Mouse (Mus musculus): ENCODE measurements around the gene Gstt4.

Gstt4 gene

DNA sequence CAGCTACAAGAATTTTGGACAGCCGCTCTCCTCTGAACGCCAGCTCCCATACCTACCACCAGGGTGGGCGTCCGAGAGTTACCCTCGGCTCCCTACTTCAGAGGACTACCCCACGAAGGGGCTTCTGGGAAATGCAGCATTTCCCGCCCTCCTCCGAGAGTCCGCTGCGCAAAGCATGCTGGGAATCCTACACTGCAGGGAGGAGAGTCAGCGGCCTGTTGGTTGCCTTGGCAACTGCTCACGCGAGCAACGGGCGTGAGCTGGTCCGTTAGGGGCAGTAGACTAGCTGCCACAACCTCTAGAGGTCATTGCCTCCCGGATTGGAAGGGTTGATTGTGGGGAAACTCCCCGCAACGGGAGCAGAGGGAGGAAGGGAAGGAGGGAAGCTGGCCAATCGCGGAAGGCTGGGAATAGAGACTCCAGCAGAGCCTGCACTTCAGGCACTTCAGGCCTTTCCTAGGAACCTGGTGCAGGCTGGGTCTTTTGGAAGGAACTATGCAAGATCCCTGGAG, 15.0 kb upstream of the Gstt4 start, which contains the start of gene Gstt2:
TSS of gene Gstt2 (minus strand) at position 177 of the 512 bp plus-strand sequence.
- in situ Hi-C loops (cut with MboI; ENCODE audit: unreplicated experiment in 2 of 2), result no loop called here

DNA sequence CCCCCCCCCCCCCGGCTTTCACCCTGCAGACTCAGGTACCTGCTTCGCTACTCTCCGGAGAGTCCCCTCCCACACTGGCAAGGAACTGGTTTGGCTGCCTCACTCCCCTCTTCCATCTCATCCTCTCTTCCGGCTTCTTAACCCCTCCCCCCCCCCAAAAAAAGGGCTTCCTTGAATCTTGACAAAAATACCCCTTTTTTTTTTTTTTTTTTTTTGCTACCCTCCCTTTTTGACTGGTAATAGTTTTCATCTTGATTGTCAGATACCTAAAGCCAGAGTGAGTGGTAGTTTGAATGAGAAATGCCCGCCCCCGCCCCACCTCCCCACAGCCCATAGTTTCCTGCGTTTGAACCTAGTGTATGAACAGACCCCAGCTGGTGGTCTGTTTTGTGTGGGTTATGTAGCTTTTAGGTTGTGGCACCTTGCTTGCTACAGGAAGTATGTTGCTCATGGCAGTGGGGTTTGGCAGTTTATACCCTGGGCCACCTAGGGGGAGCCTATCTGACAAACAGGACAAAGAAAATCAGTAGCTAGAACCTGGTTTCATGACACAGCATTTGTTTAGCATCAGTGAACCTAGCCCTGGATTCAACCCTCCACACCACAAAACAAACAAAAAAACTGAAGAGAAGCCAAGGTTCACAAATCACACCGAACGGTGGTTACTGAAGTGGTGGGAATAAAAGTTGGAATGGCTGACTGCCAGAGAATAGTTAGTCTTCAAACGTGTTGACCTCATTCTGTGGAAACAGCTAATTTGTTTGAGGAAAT, 13.6 kb upstream of the Gstt4 start:
- in situ Hi-C loops (cut with MboI; ENCODE audit: unreplicated experiment in 2 of 2), result no loop called here

- in situ Hi-C loops (cut with MboI; ENCODE audit: unreplicated experiment in 2 of 2), result no loop called here
These were observed 13.0 kb upstream of the Gstt4 start for GRCm38 (mm10) chr10:75835307-75835706.

DNA sequence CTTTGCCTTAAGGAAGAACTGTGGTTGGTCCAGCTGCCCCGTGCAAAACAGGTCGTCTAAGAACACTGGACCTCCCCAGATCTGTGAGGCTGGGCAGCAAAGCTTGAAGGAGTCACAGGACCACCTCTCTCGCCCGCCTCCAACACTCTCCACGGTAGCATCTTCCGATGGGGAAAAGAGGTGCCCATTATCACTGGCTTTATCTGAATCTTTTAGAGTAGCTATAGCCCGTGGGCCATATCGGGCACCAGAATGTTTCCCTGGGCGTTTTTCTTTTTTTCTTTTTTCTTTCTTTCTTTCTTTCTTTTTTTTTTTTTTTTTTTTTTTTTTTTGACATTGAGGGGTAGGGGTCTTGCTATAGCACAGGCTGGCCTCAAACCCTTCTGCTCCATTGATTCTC, 12.4 kb upstream of the Gstt4 start:
- in situ Hi-C loops (cut with MboI; ENCODE audit: unreplicated experiment in 2 of 2), result loop anchor here in 1 of 2 experiments (5.0 kb wide), 1 partner anchor 67 kb away; no protein-coding TSS in a partner anchor

GRCm38 (mm10) chr10:75834250-75834649, 11.9 kb upstream of the Gstt4 start:
- in situ Hi-C loops (cut with MboI; ENCODE audit: unreplicated experiment in 2 of 2), result loop anchor here in 1 of 2 experiments (5.0 kb wide), 1 partner anchor 67 kb away; no protein-coding TSS in a partner anchor

DNA sequence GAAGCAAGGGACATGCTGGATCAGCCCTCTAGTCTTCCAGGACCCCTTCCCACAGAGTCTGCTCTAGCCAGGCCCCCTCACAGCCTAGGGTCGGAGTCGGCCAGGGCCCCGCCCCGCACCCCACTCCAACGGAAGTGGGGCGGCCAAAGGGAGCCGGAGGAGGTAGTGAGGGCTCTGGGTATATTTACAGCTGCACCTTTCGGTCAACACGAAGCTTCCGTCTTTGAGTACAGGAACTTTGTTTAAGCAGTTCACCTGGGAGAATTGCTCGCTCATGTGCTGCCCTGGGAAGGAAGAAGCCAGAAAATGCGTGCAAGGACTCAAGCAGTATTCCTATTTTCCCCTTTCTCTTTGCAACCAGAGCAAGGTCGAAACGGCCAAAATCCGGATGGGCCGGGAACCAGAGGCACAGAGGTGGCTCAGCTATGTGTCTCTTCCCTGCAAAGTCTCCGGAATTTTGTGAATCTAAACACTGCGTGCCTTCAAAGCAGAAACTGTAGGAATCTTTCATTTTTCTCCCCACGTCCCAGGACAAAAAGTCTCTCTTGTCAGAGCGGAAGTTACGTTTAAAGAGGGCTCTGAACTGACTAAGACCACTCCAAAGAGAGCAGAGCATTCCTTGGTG, 11.2 kb upstream of the Gstt4 start:
- in situ Hi-C loops (cut with MboI; ENCODE audit: unreplicated experiment in 2 of 2), result loop anchor here in 1 of 2 experiments (5.0 kb wide), 1 partner anchor 66 kb away; no protein-coding TSS in a partner anchor

DNA sequence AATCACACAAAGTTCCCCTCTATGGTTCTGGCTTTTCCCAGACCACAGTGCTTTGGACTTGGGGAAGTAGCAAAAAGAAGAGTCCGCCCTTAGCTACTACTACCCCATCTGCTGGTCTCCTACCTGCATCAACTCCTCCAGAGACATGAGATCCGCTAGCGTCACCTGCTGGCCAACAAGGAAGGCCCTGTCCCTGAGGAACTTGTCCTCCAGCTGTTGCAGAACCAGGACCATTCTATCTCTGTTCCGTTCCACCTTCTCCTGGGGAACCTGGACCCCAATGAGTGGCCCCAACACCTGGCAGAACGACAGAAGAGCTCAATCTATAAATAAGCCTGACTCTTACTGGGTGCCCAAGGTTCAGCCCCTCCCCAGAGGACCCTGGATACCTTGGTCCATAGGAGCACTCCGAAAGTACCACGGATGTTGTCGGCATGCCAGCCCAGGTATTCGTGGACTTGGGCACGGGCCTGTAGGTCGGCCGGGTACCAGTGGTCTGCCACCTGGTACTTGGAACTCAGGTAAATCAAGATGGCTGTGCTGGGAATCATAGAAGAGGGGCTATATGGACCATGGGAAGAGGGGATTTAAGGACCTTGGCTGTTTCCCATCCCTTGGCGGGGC, 10.0 kb upstream of the Gstt4 start:
- in situ Hi-C loops (cut with MboI; ENCODE audit: unreplicated experiment in 2 of 2), result loop anchor here in 1 of 2 experiments (5.0 kb wide), 1 partner anchor 65 kb away; no protein-coding TSS in a partner anchor

DNA sequence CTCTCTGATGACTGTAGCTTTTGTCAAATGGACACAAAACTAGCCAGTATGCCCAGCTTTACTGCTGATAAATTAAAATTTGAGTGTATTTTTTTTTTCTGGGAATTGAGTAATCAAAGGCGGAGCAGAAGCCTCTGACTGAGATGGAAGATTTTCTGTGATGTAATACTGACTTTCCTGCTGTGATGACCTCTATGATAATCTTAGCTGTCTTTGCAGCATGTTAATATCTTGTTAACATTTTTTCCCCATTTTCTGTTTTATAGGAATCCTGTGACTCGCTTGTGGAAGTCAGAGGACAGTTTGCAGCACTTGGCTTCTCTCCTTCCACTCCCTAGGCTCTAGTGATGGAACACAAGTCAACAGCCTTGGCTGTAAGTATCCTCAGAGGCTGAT, 7.9 kb upstream of the Gstt4 start:
- in situ Hi-C loops (cut with MboI; ENCODE audit: unreplicated experiment in 2 of 2), result loop anchor here in 1 of 2 experiments (5.0 kb wide), 1 partner anchor 63 kb away; no protein-coding TSS in a partner anchor

GRCm38 (mm10) chr10:75829529-75830274, 7.4 kb upstream of the Gstt4 start:
- in situ Hi-C loops (cut with MboI; ENCODE audit: unreplicated experiment in 2 of 2), result loop anchor here (5.0 kb wide), 2 partner anchors 47 to 62 kb away; partner anchors contain the start of genes Gm20441 (in 1 of the 2) and Gstt3 (in 1 of the 2)

- in situ Hi-C loops (cut with MboI; ENCODE audit: unreplicated experiment in 2 of 2), result loop anchor here in 1 of 2 experiments (5.0 kb wide), 1 partner anchor 46 kb away; the partner anchor contains the start of genes Gm20441 and Gstt3
These were observed 6.2 kb upstream of the Gstt4 start for GRCm38 (mm10) chr10:75828500-75828931.

GRCm38 (mm10) chr10:75827668-75828360, 5.5 kb upstream of the Gstt4 start:
- in situ Hi-C loops (cut with MboI; ENCODE audit: unreplicated experiment in 2 of 2), result loop anchor here in 1 of 2 experiments (5.0 kb wide), 1 partner anchor 46 kb away; the partner anchor contains the start of genes Gm20441 and Gstt3

- in situ Hi-C loops (cut with MboI; ENCODE audit: unreplicated experiment in 2 of 2), result no loop called here
These were observed 2.2 kb upstream of the Gstt4 start for GRCm38 (mm10) chr10:75824530-75824929.

DNA sequence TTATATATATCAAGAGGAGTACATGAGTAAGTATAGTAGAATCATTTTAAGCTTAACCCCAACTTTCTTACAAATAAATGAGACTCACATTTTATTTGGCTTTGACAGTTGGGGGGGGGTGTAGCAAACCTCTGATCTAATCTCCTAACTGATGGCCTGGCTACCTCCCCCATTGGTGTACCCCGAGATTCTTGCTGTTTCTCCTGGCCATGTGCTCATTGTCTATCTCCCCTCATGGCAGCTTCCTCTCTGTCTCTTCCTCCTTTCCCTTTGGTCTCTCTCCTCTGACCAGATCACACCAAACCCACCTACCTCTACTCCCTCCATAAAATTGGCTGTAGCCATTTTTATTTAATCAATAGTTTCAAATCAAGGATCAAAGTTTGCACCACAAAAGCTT, 1.4 kb upstream of the Gstt4 start:
- in situ Hi-C loops (cut with MboI; ENCODE audit: unreplicated experiment in 2 of 2), result no loop called here

DNA sequence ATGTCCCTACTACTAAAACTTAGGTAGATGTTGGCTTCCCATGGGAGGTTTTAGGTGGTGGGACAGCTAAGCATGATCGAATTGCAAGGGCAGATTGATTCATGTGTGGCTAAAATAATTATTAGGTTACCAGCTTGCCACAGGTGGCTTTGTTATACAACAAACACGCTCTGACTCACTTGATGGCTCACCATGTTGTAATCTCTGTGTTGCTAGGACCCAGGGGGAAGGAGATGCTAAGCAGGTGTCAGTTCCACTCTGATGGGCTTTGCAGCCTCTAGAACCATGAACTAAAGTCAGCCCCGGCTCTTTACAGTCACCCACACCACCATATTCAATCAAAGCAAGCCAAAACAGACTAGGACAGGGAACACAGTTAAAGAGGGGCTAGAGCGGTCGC, 2.5 kb downstream of the Gstt4 start:
- in situ Hi-C loops (cut with MboI; ENCODE audit: unreplicated experiment in 2 of 2), result no loop called here

- in situ Hi-C loops (cut with MboI; ENCODE audit: unreplicated experiment in 2 of 2), result no loop called here
These were observed 3.7 kb downstream of the Gstt4 start for GRCm38 (mm10) chr10:75818641-75819040.

DNA sequence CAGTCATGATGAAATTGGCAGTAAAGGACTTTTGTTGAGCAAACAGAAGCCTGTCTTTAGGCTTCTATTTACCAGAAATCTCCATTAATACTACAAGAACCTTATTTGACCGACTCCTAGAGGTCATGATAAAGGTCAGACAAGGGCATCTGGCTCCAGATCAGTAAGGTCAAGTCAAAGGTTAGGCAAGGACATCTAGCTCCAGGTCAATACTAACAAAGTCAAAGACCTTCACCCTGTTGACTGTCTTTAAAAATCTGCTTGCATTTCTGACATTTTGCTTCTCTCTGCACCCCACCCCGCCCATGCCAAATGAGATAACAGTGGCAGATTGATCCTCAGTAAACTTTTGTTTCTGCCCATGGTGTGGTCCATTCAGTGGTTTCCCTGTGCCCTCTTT, 18.1 kb downstream of the Gstt4 start:
- in situ Hi-C loops (cut with MboI; ENCODE audit: unreplicated experiment in 2 of 2), result no loop called here

DNA sequence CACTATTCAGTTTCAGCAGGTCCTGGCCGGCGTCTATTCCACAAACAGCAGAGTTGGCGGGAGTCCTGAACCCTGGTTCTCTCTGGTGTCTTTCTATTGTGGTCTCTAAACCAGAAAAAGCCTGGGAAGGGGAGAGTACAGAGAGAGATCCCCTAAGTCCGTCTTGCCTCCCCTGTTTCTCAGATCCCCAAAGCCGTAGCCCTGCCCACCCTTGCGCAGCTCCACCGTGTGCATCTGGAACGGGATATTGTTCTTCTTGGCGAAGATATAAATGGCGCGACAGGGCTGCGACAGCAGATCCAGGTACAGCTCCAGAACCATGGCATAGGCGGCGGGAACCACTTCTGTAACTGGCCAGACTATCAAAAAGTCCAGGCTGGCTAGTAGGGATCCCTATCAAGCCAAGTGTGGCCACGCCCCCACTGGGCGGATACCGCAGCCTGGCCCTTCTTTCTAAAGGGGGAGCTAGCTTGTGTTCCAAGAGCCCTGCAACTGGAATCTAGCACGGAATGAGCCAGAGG, 24.1 kb downstream of the Gstt4 start, which contains the start of gene Gstt1:
TSS of gene Gstt1 (minus strand) at position 409 of the 521 bp plus-strand sequence.
- in situ Hi-C loops (cut with MboI; ENCODE audit: unreplicated experiment in 2 of 2), result no loop called here

DNA sequence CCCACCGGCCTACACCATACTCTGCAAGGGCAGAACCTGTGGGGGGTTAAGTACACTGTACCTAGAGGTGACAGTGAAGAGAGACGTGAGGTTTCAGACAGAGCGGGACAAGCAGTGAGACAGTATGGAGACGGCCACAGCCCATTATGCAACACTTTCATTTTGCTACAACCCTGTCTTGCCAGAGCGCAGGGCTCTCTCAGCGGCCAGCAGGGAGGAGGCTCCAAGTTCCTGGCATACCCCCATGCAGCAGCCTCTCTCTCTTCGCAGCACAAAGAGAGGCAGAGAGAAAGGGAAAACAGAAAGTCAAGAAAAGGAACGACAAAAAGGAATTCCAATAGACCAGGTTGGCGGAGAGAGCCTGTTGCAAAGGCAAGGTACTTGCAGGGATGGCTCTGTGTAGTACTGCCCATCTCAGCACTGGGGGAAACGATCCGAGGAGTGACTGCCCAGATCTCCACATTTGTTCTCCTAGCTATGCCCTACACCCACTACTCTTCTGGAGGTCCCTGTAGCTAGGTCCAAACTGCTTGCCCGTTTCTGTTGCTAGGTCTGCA, 24.6 kb downstream of the Gstt4 start:
- in situ Hi-C loops (cut with MboI; ENCODE audit: unreplicated experiment in 2 of 2), result no loop called here

Data from v-Abl transformed pro-B cells (cell line).